Mouse (Mus musculus): ENCODE data around the gene Dcbld2. TPM values are rescaled to one million over a fixed set of nuclear protein-coding genes. Genes with fewer than 3 reads are reported as not detected.

Dcbld2 gene
- total and polyA plus RNA-seq, 3 experiments = 2.2 to 3.7 (median 3.3) TPM

DNA sequence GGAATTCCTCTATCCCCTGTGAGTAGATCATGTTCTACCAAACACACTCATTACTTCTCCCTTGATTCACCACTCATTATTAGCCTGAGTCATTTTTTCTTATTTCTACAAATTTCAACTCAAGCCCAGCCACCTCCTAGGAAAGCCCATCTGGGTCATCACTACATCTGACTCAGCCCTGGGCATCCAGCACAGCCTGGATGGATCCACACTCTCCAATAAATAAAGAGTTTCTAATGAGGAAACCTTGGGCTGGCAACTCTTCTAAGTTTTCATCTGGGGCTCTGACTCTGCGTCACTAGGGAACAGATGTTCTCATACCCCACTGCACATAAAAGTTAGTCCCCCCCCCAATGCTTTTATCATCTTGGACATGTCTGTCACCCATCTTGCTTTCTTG lies 31.1 kb upstream of the Dcbld2 start:
- TF ChIP-seq NELFE (IDR thresholded peaks at IDR 0.05; ENCODE audit: low read depth, low read length) (no peak), BHLHE40 (IDR thresholded peaks at IDR 0.05; ENCODE audit: low read depth, low read length) (no peak), NRF1 (IDR thresholded peaks at IDR 0.05; ENCODE audit: low read depth, low read length) (no peak), ZC3H11A (IDR thresholded peaks at IDR 0.05; ENCODE audit: low read depth, low read length) (no peak), POLR2AphosphoS2 (IDR thresholded peaks at IDR 0.05; ENCODE audit: low read depth, low read length) (no peak), CHD1 (IDR thresholded peaks at IDR 0.05; ENCODE audit: low read depth, low read length) (no peak), SMC3 (IDR thresholded peaks at IDR 0.05; ENCODE audit: low read depth, low read length) (no peak), USF1 (IDR thresholded peaks at IDR 0.05; ENCODE audit: low read depth, low read length) (no peak), KAT2A (IDR thresholded peaks at IDR 0.05; ENCODE audit: insufficient replicate concordance, low read length) (no peak), CTCF (conservative IDR thresholded peaks at IDR 0.05 in 1 of 2, IDR thresholded peaks at IDR 0.05 in 1 of 2; ENCODE audit: low read depth in 2 of 2, low read length in 2 of 2) (no peak), PAX5 (IDR thresholded peaks at IDR 0.05; ENCODE audit: low read length) (no peak), MAX (IDR thresholded peaks at IDR 0.05; ENCODE audit: low read length) (no peak), RAD21 (IDR thresholded peaks at IDR 0.05; ENCODE audit: low read depth, low read length) (no peak), USF2 (conservative IDR thresholded peaks at IDR 0.05; ENCODE audit: low read depth, low read length) (no peak)
- Histone ChIP-seq H3K4me1 (ENCODE audit: control insufficient read depth in 1 of 2, insufficient read depth in 2 of 2) (peaks cover 0 to under 1% of the 10 kb centered on the region in 2 experiments; a peak in 1 of 4 replicates), H3K27me3 (replicated peaks) (no peaks in the 10 kb centered on the region), H3K9me3 (replicated peaks; ENCODE audit: low read length) (no peaks in the 10 kb centered on the region), H3K79me2 (replicated peaks; ENCODE audit: control insufficient read depth, extremely low read depth, insufficient read depth, poor library complexity, severe bottlenecking) (no peaks in the 10 kb centered on the region), H3K4me3 (replicated peaks in 1 of 3; ENCODE audit: low read depth in 2 of 3, low read length in 2 of 3, poor library complexity in 1 of 3) (no peak overlapping the region), H3K36me3 (replicated peaks in 1 of 2; ENCODE audit: control insufficient read depth in 1 of 2, insufficient read depth in 1 of 2, low read length in 1 of 2) (no peaks in the 10 kb centered on the region), H3K27ac (ENCODE audit: insufficient read depth, low read depth) (no peak overlapping the region), H3K9ac (ENCODE audit: insufficient read depth, low read depth) (no peak overlapping the region), H3K4me2 (ENCODE audit: insufficient read depth, low read depth, poor library complexity, severe bottlenecking) (no peak overlapping the region)
- DNase-seq (ENCODE audit: extremely low read depth) = no peak
- in situ Hi-C loops (cut with MboI; ENCODE audit: low pct_ligation_motif_present, low pct_unique_long_range_greater_than_20kb, low sequenced_read_pairs) (no loop called here), dilution Hi-C loops (cut with MboI; ENCODE audit: extremely low pct_ligation_motif_present, extremely low pct_unique_long_range_greater_than_20kb, low sequenced_read_pairs) (no loop called here)

- dilution Hi-C loops (cut with MboI; ENCODE audit: extremely low pct_ligation_motif_present, extremely low pct_unique_long_range_greater_than_20kb, low sequenced_read_pairs) = no loop called here
Measured at GRCm38 (mm10) chr16:58377756-58378503, 30.3 kb upstream of the Dcbld2 start.

More at GRCm38 (mm10) chr16:58377756-58378503, 30.3 kb upstream of the Dcbld2 start:
- Histone ChIP-seq H3K27ac (ENCODE audit: insufficient read depth, low read depth) (no peak overlapping the region), H3K9ac (ENCODE audit: insufficient read depth, low read depth) (no peak overlapping the region), H3K4me1 (ENCODE audit: control insufficient read depth in 1 of 2, insufficient read depth in 2 of 2) (no peaks in the 10 kb centered on the region), H3K36me3 (replicated peaks in 1 of 2; ENCODE audit: control insufficient read depth in 1 of 2, insufficient read depth in 1 of 2, low read length in 1 of 2) (no peaks in the 10 kb centered on the region), H3K79me2 (replicated peaks; ENCODE audit: control insufficient read depth, extremely low read depth, insufficient read depth, poor library complexity, severe bottlenecking) (no peaks in the 10 kb centered on the region), H3K9me3 (replicated peaks; ENCODE audit: low read length) (no peaks in the 10 kb centered on the region), H3K4me2 (ENCODE audit: insufficient read depth, low read depth, poor library complexity, severe bottlenecking) (no peak overlapping the region), H3K27me3 (replicated peaks) (no peaks in the 10 kb centered on the region), H3K4me3 (replicated peaks in 1 of 3; ENCODE audit: low read depth in 2 of 3, low read length in 2 of 3, poor library complexity in 1 of 3) (no peak overlapping the region)
- in situ Hi-C loops (cut with MboI; ENCODE audit: low pct_ligation_motif_present, low pct_unique_long_range_greater_than_20kb, low sequenced_read_pairs) = no loop called here
- no peak for DNase-seq (ENCODE audit: extremely low read depth)
- TF ChIP-seq JUN (IDR thresholded peaks at IDR 0.05; ENCODE audit: insufficient read depth, low read depth, low read length) (no peak), IRF4 (IDR thresholded peaks at IDR 0.05; ENCODE audit: low read depth, low read length) (no peak), MAX (IDR thresholded peaks at IDR 0.05; ENCODE audit: low read length) (no peak)
